Mouse (Mus musculus) kidney, postnatal 0 days (tissue): ENCODE results near the gene Npas3. TPM values are rescaled to one million over a fixed set of nuclear protein-coding genes. Genes with fewer than 3 reads are reported as not detected.

Experiments used
- ATAC-seq: fragments of 200-750 bp; cut with Nextera tagmentation; replicated peaks from 2 replicates; pipeline ENCODE4 v1.8.0; 2017; ENCODE audit warnings: low read depth, moderate number of reproducible peaks, moderate TSS enrichment, moderate library complexity; ENCODE audit not compliant: low FRiP score
- DNase-seq: peaks from one replicate; pipeline ENCODE4 v3.0.0-alpha.2; 2016; ENCODE audit warnings: low spot score
- H3K27ac ChIP-seq: fragments of 300-500 bp; sonication (generic); 2 replicates; pipeline ENCODE4 v1.5.1; 2014; ENCODE audit warnings: mild to moderate bottlenecking
- H3K27me3 ChIP-seq: fragments of 300-500 bp; sonication (generic); 2 replicates; pipeline ENCODE4 v1.6.1; 2014; ENCODE audit warnings: low read length, mixed read lengths; ENCODE audit not compliant: insufficient read depth
- H3K36me3 ChIP-seq: fragments of 300-500 bp; sonication (generic); 2 replicates; pipeline ENCODE4 v1.6.1; 2014; ENCODE audit warnings: low read length, mixed read lengths; ENCODE audit not compliant: insufficient read depth
- H3K4me1 ChIP-seq: fragments of 300-500 bp; sonication (generic); replicated peaks from 2 replicates; pipeline ENCODE4 v1.6.1; 2014; ENCODE audit warnings: antibody characterized with exemption, low read length, mixed read lengths; ENCODE audit not compliant: insufficient read depth
- H3K4me2 ChIP-seq: fragments of 300-500 bp; sonication (generic); 2 replicates; pipeline ENCODE4 v1.6.1; 2014; ENCODE audit warnings: mild to moderate bottlenecking, low read length, moderate library complexity, mixed read lengths
- H3K4me3 ChIP-seq: fragments of 300-500 bp; sonication (generic); replicated peaks from 2 replicates; pipeline ENCODE4 v1.5.1; 2014; ENCODE audit warnings: low read depth, low read length
- H3K9ac ChIP-seq: fragments of 300-500 bp; sonication (generic); 2 replicates; pipeline ENCODE4 v1.6.1; 2014; ENCODE audit warnings: low read depth, low read length
- H3K9me3 ChIP-seq: fragments of 300-500 bp; sonication (generic); replicated peaks from 2 replicates; pipeline ENCODE4 v1.6.1; 2016; ENCODE audit warnings: low read length, inconsistent platforms, mixed read lengths
- CTCF ChIP-seq: IDR thresholded peaks from 2 replicates; pipeline ENCODE4 v1.5.1; 2016; ENCODE audit warnings: antibody characterized with exemption, low read depth, mild to moderate bottlenecking, moderate library complexity
- WGBS: fragments of 180-500 bp; shearing (Covaris S2); extraction: QIAGEN DNeasy Blood & Tissue Kit; methylation state at CpG from one replicate; pipeline ENCODE4 v1.1.7; 2014; 5-methylcytosine and 5-hydroxymethylcytosine counted together
- polyA plus RNA-seq: library from polyadenylated mRNA; unstranded; fragments of >200 nt; fragmentation: Nextera tagmentation; extraction: Ambion mirVana; gene quantifications from 2 replicates; pipeline ENCODE4 v1.2.1, GENCODE M21; 2015

Npas3 gene
- polyA plus RNA-seq, 1 experiment from 2014 or later: 1.2 TPM

DNA sequence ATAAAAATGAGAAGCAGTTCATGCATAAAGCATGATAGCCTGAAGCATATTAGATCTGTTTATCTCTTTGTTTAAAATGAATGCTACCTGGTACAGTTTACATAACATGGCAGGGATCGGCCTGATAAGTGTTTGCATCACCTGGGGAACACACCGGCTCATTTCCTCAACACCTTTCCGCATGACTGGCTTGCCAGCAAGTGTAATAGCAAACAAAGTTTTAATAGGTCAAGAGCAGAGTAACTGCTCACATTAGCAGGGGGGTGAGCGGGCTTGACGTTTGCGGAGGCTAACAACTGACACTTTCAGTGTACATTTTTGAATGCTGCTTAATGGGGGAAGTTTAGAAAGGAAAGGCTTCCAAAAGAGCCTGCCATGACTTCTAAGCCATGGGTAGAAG, 724.9 kb downstream of the Npas3 start:
- Histone ChIP-seq H3K4me1 (no peaks in the 10 kb centered on the region), H3K27me3 (no peaks in the 10 kb centered on the region), H3K9me3 (no peaks in the 10 kb centered on the region), H3K4me3 (no peak overlapping the region), H3K4me2 (no peak overlapping the region), H3K9ac (no peak overlapping the region), H3K27ac (no peak overlapping the region), H3K36me3 (no peaks in the 10 kb centered on the region)
- ATAC-seq: no peak
- no peak for TF ChIP-seq CTCF
- no peak for DNase-seq
- WGBS: 39% methylated on average over 6 of the region's 6 CpGs

GRCm38 (mm10) chr12:53981575-53982507, 733.4 kb downstream of the Npas3 start:
- H3K4me1 ChIP-seq: no peaks in the 10 kb centered on the region
- H3K36me3 ChIP-seq: no peaks in the 10 kb centered on the region
- no peak overlapping the region for H3K4me2 ChIP-seq
- H3K9me3 ChIP-seq: no peaks in the 10 kb centered on the region
- no peak overlapping the region for H3K27ac ChIP-seq
- ATAC-seq: no peak
- DNase-seq: no peak
- TF ChIP-seq CTCF: no peak
- no peak overlapping the region for H3K4me3 ChIP-seq
- no peak overlapping the region for H3K9ac ChIP-seq
- 62% methylated on average over 9 of the region's 9 CpGs for WGBS
- no peaks in the 10 kb centered on the region for H3K27me3 ChIP-seq

GRCm38 (mm10) chr12:53983946-53984345, 735.5 kb downstream of the Npas3 start:
- H3K4me3 ChIP-seq: no peak overlapping the region
- no peak overlapping the region for H3K9ac ChIP-seq
- no peak overlapping the region for H3K27ac ChIP-seq
- no peak for TF ChIP-seq CTCF
- no peaks in the 10 kb centered on the region for H3K36me3 ChIP-seq
- H3K4me2 ChIP-seq: no peak overlapping the region
- no peaks in the 10 kb centered on the region for H3K27me3 ChIP-seq
- 25% methylated on average over 7 of the region's 7 CpGs for WGBS
- no peaks in the 10 kb centered on the region for H3K9me3 ChIP-seq
- ATAC-seq (no peak), DNase-seq (peak; percentile 59)
- no peaks in the 10 kb centered on the region for H3K4me1 ChIP-seq

- DNase-seq: no peak
- no peak for ATAC-seq
- H3K4me2 ChIP-seq: no peak overlapping the region
Observed at GRCm38 (mm10) chr12:53985851-53986842, 737.7 kb downstream of the Npas3 start.

GRCm38 (mm10) chr12:53992411-53992810, 743.9 kb downstream of the Npas3 start:
- no peak overlapping the region for H3K4me3 ChIP-seq
- no peak overlapping the region for H3K4me2 ChIP-seq
- TF ChIP-seq CTCF: peak; percentile 39; the same call in 1 of the 2 replicates
- no peak for DNase-seq
- over 99% methylated on average over 6 of the region's 6 CpGs for WGBS
- H3K9ac ChIP-seq: no peak overlapping the region
- ATAC-seq: no peak
- H3K4me1 ChIP-seq: no peaks in the 10 kb centered on the region
- H3K36me3 ChIP-seq: no peaks in the 10 kb centered on the region
- no peaks in the 10 kb centered on the region for H3K9me3 ChIP-seq
- H3K27ac ChIP-seq: no peak overlapping the region
- H3K27me3 ChIP-seq: no peaks in the 10 kb centered on the region

More at GRCm38 (mm10) chr12:53985851-53986842, 737.7 kb downstream of the Npas3 start:
- Histone ChIP-seq H3K4me1 (no peaks in the 10 kb centered on the region), H3K4me3 (no peak overlapping the region), H3K9me3 (no peaks in the 10 kb centered on the region), H3K9ac (no peak overlapping the region), H3K27me3 (no peaks in the 10 kb centered on the region), H3K27ac (no peak overlapping the region), H3K36me3 (no peaks in the 10 kb centered on the region)
- no peak for TF ChIP-seq CTCF
- WGBS: 77% methylated on average over 14 of the region's 14 CpGs

GRCm38 (mm10) chr12:53995710-53996109, 747.2 kb downstream of the Npas3 start:
- Histone ChIP-seq H3K36me3 (no peaks in the 10 kb centered on the region), H3K27ac (no peak overlapping the region), H3K9ac (no peak overlapping the region), H3K9me3 (no peaks in the 10 kb centered on the region), H3K4me3 (no peak overlapping the region), H3K4me2 (no peak overlapping the region), H3K27me3 (no peaks in the 10 kb centered on the region), H3K4me1 (no peaks in the 10 kb centered on the region; the same call in 1 of the 2 replicates)
- ATAC-seq: no peak
- WGBS: 73% methylated on average over 5 of the region's 5 CpGs
- no peak for DNase-seq
- TF ChIP-seq CTCF: no peak
